Mouse (Mus musculus): ENCODE measurements around the gene Slc22a27. TPM values are rescaled to one million over a fixed set of nuclear protein-coding genes. Genes with fewer than 3 reads are reported as not detected.

Slc22a27 gene
- not detected for polyA plus RNA-seq (2015; fragmentation: Illumina TruSeq; extraction: RNeasy Lipid Tissue Mini Kit (QIAGEN cat#74804); ENCODE audit: insufficient read depth, low replicate concordance)

DNA sequence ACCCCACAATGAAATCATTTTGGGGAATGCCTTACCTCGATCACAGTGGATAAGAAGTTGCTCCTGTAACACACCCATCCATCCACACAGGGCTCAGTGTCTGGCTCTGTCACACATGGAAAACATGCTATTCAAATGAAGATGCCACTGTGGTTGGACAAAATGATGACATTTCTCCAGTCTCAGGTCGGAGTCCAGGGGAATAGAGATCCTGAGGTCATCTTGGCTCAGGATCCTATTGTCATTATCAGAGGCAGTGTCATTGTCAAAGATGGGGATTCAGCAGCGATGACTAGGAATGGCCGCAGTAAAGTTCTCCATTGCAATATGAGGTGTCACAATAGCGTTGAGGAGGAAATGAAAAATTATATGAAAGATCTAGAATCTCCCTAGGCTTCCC, at the start of gene Slc22a27:
TSS of gene Slc22a27 (minus strand) at position 101 of the 400 bp plus-strand sequence.

Other genes with a start within 250 kb of the Slc22a27 start
- not detected for gene Slc22a26, start 163.4 kb downstream of the Slc22a27 start, polyA plus RNA-seq (2015; fragmentation: Illumina TruSeq; extraction: RNeasy Lipid Tissue Mini Kit (QIAGEN cat#74804); ENCODE audit: insufficient read depth, low replicate concordance)
- gene Slc22a28, start 166.0 kb upstream of the Slc22a27 start, polyA plus RNA-seq (2015; fragmentation: Illumina TruSeq; extraction: RNeasy Lipid Tissue Mini Kit (QIAGEN cat#74804); ENCODE audit: insufficient read depth, low replicate concordance), result not detected